Mouse (Mus musculus) MN1 (cell line): Measurements from ENCODE around the gene Defb36.

Experiments used
- DNase-seq: peaks from one replicate; pipeline ENCODE4 v3.0.0-alpha.2; 2016; ENCODE audit warnings: low spot score

Gene Defb36

DNA sequence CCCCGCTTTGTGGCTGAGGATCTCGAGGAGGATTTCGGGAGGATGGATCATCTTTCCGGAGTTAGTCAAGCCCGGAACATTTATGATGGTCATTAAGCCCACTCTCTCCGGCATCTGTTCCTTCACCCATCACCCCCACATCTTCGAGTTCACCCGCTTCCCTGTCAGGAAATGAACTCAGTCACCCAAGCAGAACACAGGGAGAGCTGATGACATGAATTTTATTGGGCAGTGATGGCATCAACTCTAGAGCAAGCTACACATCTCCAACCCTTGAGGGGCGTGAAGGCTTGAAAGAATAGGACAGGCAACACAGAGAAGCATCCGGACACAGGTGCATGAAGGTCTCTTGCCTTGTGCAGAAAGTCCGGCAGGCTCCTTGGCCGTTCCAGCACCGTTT, 18.0 kb downstream of the Defb36 start:
- no peak for DNase-seq

DNA sequence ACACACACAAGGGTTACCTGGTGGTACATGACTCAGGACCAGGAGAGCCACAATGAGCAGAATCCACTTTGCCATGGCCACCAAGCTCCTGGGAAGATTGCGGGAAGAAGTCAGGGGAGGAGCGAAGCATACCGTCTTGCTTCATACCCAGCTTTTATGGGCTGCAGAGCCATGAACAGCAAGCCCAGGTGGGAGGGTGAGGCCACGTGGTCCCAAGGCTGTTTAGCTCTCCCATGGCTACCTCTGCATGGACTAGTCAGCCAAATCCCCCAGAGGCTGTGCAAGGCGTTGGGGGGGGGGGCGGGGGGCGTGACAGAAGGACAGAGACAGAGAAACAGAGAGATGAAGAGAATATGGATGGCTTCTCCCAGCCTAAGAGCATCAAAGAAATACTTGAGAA, 18.8 kb downstream of the Defb36 start, which contains the start of gene Defb25:
Defb25 (minus strand) TSS at position 101 of the 400 bp plus-strand sequence.
- DNase-seq: no peak

DNA sequence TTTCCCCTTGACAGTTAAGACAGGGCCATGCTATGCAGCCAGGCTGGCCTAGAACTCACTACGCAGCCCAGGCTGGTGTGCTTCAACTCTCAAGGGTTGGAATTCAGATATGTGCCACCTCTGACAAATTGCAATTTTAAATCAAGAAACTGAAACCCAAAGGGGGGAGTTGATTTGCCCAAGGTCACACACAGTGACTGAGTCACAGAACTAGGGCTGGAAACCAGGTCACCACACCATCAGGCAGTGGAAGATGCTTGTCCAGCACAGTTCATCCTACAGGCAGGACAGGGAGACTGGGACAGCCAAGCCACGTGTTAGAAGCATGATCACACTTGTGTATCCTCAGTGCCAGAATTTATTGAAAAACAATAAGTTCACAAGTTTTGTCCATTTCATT, 20.4 kb downstream of the Defb36 start:
- no peak for DNase-seq

DNA sequence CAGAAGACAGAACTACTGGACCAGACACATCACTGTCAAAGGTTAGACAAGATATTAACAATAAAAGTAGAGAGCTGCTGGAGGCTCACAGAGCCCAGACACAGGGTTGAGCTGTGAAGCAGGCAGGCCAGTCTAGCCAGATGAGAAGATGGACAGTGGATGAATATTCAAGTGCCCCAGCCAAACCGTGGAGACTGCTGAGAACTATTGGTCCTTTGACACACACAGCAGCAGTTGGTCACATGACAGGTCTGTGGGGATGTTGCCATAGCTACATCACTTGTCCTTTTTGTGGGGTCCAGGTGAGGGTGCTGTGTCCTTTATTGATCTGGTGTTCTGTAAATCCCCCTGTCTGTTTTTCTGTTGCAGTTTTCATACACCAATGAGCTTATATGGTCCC, 21.1 kb downstream of the Defb36 start:
- DNase-seq: no peak

DNA sequence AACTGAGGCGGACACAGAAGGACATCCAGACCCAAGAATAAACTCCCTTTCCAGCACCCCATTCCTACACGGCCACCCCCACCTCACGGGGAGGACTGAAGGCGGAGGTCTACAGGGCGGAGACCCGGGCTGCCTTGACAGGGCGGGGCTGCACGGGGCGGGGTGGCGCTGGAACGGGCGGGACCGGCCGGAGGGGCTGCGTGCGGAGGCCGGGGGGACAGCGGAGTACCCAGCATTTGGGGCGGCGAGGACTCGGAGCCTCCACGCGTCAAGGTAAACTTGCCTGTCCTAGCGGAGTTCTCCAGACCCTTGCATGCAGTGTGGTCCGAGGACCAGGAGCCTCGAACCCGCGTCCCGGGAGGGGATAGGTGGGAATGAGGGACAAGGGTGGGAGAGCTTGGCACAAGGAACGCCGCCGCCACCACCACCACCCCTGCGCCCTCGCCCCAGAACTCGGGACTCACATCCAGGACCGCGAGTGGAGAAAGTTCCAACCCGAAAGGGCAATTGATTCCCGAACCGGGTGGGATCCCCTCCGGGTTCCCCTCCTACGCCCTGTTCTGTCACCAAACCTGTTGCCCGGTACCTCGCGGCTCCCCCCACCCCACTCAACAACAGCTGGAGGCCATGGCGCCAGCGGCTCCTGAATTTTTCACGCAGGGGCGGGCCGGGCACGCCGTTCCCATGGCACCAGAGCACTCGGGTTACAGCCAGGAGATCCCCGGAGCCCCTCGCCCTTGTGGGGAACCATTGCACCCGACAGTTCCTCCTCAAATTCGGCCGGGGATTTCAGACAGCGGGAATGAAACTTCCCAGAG, 22.9 kb downstream of the Defb36 start, which contains the start of gene Rem1:
Rem1 (plus strand) TSS at position 178 of the 818 bp plus-strand sequence.
- DNase-seq: no peak

DNA sequence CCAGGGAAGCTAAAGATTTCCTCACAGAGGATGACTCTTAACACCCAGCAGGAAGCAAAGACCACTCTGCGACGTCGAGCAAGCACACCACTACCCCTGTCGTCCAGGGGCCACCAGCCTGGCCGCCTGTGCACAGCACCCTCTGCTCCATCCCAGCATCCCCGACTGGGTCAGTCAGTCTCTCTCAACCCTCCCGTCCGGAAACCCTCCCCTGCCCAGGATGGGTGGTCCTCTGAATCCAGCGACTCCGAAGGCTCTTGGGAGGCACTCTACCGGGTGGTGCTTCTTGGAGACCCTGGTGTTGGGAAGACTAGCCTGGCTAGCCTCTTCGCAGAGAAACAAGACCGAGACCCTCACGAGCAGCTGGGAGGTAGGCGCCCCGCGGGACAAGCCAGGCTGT, 23.9 kb downstream of the Defb36 start:
- DNase-seq: no peak

DNA sequence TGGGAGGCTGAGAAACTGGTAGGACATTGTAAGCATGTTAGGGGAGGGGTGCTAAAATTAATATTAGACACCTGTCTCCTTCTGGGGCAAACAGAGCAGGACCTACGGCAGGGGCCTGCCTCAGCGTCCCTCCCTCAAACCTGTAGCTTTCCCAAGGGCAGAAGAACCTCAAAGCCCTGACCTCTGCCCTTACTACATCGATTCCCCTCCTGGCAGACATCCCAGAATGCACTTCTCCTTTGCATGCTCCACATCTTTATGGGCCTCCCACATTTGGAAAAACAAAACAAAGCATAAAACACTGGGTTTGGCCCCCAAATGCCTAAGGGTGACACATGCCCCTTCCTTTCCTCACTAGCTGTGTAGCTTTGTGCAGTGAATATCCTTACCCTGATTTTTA, 25.1 kb downstream of the Defb36 start:
- DNase-seq: no peak

DNA sequence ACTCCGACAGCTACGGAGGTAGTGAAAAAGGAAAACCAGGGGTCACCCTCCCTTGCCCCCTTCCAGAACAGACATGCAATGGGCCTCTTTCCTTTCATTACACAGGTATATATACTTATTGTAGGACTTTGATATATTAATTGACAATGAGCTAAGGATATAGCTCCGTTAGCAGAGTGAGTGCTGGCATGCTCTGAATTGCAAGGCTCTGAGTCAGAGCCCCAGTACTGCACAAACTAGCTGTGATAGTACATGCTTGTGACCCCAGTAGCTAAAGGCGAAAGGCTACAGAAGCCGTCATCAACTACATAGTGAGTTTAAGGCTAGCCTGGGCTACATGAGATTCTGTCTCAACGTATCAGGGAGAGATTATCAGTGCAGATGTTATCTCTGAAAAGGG, 25.8 kb downstream of the Defb36 start:
- no peak for DNase-seq

DNA sequence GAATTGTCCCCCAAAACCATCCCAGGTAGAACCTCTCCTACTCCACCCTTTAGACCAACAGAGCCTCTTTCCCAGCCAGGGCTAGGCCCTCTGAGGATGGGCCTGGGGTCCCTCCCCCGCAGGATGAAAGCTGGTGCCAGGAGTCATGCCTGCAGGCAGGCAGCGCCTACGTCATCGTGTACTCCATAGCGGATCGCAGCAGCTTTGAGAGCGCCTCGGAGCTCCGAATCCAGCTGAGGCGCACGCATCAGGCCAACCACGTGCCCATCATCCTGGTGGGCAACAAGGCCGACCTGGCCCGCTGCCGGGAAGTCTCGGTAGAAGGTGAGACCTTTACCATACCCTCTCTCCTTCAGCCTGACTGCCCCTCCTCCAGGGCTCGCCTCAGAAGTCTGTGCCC, 29.2 kb downstream of the Defb36 start:
- DNase-seq: peak; percentile 82

DNA sequence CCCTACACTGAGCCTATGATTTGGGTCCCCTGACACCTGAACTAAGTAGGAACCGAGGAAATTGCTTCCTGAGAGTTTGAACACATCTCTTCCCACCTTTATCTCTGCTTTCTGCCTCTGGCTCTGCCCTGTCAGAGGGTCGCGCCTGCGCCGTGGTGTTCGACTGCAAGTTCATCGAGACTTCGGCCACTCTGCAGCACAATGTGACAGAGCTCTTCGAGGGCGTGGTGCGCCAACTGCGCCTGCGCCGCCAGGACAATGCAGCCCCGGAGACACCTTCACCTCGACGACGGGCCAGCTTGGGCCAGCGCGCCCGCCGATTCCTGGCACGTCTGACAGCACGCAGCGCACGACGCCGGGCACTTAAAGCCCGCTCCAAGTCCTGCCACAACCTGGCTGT, 30.2 kb downstream of the Defb36 start:
- DNase-seq: no peak

DNA sequence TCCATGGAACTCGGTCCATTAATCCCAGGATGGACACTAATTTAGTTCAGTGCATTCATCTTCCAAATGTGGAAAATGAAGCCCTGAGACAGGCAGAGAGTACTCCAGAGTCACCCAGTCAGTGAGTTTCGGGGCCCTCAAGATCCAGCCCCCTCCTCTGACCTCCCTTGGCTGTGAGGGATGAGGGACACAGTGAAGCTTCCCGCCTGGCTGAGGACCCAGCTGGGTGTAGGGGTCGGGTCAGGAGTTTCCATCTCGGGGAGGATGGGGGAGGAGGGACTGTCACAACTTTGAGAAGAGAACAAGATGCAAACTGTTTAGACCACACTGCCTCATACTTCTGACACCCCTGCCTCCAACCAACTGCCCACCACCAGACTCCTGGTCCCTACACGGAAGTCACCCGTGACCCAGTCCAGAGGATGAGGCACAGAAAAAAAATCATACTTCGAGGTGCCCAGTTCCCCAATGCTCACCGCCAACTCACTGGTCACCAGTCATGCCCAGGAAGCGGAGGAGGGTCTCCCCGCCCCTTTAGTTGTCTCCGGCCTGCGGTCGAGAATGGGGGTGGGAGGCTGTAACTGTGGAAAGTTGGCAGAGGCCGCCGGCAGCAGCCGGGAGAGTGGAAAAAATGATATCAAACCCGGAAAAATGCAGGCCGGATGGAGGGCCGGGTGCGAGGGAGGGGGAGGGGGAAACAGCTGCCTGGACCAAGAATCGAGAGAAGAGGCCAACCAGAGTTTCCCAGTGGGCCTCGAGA, 32.3 kb downstream of the Defb36 start:
- DNase-seq: no peak

DNA sequence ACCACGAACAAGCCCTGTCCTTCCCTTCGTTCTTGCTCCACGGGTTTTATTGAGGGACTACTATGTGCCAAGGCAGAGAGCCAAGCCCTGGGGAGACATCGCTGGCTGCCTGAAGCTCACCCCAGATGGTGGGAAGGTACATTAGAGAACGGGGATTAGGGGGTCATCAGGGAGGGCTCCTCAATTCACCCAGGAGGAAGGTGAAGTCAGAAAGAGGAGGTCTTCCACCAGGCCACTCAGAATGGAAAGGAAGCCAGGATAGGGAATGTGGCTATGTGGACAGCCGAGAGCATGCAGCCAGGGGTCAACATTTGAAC, 32.8 kb downstream of the Defb36 start:
- no peak for DNase-seq

DNA sequence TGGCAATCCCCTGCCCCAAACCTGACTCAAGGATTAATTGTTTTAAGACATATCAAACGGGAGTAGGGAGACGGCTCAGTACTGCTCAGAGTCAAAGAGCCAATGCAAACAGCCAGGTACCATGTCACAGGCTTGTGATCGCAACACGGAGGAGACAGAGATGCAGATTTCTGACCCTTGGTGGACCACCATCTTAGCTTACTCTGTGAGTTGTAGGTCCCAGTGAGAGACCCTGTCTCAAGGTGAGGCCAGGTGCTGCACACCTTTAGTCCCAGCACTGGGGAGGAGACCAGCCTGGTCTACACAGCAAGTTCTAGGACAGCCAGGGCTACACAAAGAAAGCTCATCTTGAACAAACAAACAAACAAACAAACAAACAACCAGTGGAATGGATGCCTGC, 33.3 kb downstream of the Defb36 start:
- DNase-seq: no peak

DNA sequence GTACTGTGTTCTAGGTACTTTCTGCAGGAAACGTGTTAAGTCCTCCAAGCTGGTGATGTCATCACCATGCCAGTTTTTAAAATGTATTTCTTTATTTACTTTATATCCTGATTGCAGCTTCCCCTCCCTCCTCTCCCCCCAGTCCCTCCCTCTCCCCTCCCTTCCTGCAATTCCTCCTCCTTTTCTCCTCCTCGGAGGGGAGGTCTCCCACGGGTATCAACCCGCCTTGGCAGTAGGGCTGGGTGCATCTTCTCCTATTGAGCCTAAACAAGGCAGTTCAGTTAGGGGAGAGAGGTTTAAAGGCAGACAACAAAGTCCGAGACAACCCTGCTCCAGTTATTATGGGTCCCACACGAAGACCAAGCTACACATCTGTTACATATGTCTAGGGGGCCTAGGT, 34.7 kb downstream of the Defb36 start:
- DNase-seq: no peak

DNA sequence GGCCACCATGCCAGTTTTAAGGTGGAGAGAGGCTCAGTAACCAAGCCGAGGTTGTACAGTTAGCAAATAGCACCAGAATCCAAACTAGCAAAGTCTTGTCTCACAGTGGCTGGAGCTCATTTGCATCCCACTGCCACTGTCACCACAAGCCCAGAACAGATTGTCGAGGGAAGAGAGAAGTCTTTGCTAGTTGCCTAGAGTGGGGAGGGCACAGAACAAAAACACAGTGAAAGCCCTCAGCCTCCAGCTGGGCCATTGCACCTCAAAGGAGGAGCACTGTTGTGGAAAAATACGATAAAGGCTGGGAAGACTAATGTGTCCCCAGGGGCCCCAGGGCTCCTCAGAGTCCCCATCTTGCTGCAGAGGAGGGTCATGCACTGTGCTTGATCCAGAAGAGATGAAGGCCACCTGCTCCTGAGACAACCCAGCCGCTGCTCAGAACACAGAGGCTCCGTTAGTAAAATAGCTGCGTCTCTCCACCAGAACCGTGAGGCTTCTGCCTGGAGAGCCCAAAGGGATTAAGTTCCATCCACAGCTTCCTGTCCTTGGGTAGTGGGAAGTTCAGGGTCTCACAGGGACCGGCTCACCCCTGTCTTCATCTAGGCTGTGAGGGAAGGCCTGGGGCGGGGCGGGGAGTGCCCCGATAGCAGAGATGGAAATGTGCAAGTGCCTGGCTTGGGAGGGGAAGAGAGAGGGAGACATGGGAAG, 35.4 kb downstream of the Defb36 start:
- DNase-seq: no peak

DNA sequence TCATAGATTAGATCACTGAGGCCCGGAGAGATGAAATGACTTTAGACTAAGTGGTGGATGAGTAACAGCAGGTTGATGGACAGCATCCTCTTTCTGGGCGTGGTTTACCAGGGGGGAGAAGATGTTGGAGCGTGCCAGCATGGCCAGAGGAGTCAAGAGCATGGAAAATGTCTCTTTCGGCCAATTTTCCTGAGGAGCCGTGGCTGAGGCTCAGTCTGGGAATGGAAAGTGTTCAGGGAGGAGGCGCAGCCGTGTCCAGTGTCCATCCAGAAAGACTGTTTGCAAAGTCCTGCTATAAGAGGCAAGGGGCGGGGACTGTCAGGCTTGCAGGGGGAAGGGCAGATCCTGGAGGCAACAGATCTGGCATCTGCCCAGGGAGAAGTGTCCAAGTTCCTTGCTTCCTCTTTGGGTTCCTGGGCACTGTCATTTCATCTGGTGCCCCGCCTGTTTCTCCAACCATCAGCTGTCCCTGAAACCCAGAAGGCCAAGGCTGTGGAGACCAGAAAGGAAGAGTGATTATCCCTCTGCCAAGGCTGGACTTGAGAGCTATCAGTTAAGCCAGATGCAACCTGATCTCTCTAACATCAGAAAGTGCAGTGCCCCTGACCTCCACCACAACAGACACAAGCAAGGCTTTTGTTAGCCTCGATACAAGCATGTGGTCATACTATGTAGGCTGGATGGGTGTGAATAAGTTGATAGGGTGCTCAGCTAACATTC, 48.9 kb downstream of the Defb36 start:
- DNase-seq: peak; percentile 77

DNA sequence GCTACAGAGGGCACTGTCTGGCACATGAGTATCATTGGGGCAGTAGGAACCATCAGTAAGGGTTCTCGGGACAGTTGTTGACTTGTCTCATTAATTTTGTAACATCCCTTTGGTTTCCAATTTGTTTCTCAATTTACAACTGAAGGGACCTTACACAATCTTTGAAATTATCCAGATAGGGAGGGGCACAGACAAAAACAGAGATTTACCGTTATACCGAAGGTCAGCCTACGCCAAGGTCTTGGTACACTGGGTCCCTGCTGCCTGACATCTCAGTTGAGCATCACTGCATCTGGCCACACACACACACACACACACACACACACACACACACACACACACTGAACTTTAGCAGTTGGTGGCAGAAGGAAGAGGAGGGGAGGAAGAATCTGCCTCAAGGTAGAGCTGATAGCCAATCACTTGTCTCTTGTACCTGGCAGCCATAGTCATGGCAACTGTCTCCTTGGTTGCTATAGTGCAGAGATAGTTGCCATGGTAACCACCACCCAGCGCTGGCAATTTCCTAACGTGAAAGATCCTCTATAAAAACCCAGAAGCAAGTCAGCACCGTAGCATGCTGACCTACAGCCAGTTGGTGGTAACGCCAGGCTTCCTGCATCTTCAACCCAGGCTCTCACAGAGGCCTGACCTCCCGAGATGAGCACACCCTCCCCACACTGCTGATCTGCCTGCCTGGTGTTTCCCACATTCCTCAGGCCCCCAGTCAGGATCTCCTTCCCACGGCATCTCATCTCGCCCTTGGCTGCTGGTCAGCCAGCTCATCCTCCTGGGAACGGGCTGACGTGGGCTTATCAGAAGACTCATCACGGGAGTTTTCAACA, 50.0 kb downstream of the Defb36 start:
- peak; percentile 85 for DNase-seq

DNA sequence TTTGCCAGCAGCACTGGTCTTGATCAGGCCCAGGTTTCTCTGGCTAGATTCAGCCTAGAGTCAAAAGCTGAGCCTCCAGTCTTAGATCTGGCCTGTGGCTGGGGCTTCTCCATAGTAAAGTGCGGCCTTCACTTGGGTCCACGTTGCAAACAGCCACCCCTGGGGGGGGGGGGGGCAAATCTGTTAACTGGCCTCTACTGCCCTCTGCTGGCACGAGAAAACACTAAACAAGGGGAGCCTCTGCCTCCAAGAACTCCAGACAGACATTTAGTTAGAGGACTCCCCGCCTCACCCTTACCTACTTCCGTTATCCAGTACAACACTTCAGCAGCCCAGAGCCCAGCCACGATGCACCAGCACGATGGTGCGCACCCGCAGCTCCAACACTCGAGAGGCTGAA, 53.3 kb downstream of the Defb36 start:
- peak; percentile 43 for DNase-seq

DNA sequence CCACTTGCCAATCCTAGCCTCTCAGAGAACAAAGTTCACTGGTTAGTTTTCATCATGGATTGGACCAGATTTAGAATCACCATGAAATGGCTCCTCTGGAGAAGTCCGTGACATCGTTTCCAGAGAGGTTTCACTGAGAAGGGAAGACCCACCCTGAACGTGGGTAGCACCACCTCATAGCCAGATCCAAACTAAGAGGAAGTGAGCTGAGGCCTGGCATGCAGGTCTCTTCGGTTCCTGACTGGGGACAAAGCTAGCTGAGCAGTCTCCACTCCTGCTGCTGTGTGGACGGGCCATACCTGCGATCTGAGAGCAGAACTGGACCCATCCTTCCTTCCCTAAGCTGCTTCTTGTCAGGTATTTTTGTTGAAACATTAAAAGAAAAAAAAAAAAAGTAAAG, 57.0 kb downstream of the Defb36 start:
- no peak for DNase-seq
